Mouse (Mus musculus) stomach, postnatal 0 days (tissue): ENCODE results near the gene Utp3. TPM values are rescaled to one million over a fixed set of nuclear protein-coding genes. Genes with fewer than 3 reads are reported as not detected.

Experiments
- ATAC-seq: fragments of 200-750 bp; cut with Nextera tagmentation; 2 replicates; pipeline ENCODE4 v1.8.0; 2017; ENCODE audit not compliant: low FRiP score, low TSS enrichment
- DNase-seq: peaks from one replicate; pipeline ENCODE4 v3.0.0-alpha.2; 2016; ENCODE audit warnings: low spot score
- H3K27ac ChIP-seq: fragments of 300-500 bp; sonication (generic); replicated peaks from 2 replicates; pipeline ENCODE4 v1.5.1; 2014; ENCODE audit warnings: mild to moderate bottlenecking, control low read depth
- H3K27me3 ChIP-seq: fragments of 300-500 bp; sonication (generic); 2 replicates; pipeline ENCODE4 v1.6.1; 2014; ENCODE audit warnings: low read length; ENCODE audit not compliant: control insufficient read depth, insufficient read depth
- H3K36me3 ChIP-seq: fragments of 300-500 bp; sonication (generic); 2 replicates; pipeline ENCODE4 v1.6.1; 2014; ENCODE audit warnings: low read length, mixed read lengths; ENCODE audit not compliant: control insufficient read depth, insufficient read depth
- H3K4me1 ChIP-seq: fragments of 300-500 bp; sonication (generic); replicated peaks from 2 replicates; pipeline ENCODE4 v1.6.1; 2014; ENCODE audit warnings: antibody characterized with exemption; ENCODE audit not compliant: control insufficient read depth, insufficient read depth
- H3K4me2 ChIP-seq: fragments of 300-500 bp; sonication (generic); replicated peaks from 2 replicates; pipeline ENCODE4 v1.6.1; 2014; ENCODE audit warnings: low read depth, mild to moderate bottlenecking, control low read depth, moderate library complexity
- H3K4me3 ChIP-seq: fragments of 300-500 bp; sonication (generic); 2 replicates; pipeline ENCODE4 v1.5.1; 2014; ENCODE audit warnings: low read depth, low read length, control low read depth
- H3K9ac ChIP-seq: fragments of 300-500 bp; sonication (generic); 2 replicates; pipeline ENCODE4 v1.6.1; 2014; ENCODE audit warnings: mild to moderate bottlenecking, low read length, control low read depth, mixed read lengths
- H3K9me3 ChIP-seq: fragments of 300-500 bp; sonication (generic); 2 replicates; pipeline ENCODE4 v1.6.1; 2016; ENCODE audit warnings: low read length; ENCODE audit not compliant: control insufficient read depth
- CTCF ChIP-seq: IDR thresholded peaks from 2 replicates; pipeline ENCODE4 v1.5.1; 2016; ENCODE audit warnings: antibody characterized with exemption, low read depth, mild to moderate bottlenecking, moderate library complexity
- EP300 ChIP-seq: optimal IDR thresholded peaks from 2 replicates; pipeline ENCODE3; 2016; ENCODE audit warnings: antibody characterized with exemption
- WGBS: fragments of 180-500 bp; shearing (Covaris S2); extraction: QIAGEN DNeasy Blood & Tissue Kit; methylation state at CpG from one replicate; pipeline ENCODE4 v1.1.7; 2014; 5-methylcytosine and 5-hydroxymethylcytosine counted together
- polyA plus RNA-seq: library from polyadenylated mRNA; unstranded; fragments of >200 nt; fragmentation: Nextera tagmentation; extraction: Ambion mirVana; gene quantifications from 2 replicates; pipeline ENCODE4 v1.2.1, GENCODE M21; 2015

The Utp3 gene
- polyA plus RNA-seq, 1 experiment from 2014 or later, result 34.9 TPM

DNA sequence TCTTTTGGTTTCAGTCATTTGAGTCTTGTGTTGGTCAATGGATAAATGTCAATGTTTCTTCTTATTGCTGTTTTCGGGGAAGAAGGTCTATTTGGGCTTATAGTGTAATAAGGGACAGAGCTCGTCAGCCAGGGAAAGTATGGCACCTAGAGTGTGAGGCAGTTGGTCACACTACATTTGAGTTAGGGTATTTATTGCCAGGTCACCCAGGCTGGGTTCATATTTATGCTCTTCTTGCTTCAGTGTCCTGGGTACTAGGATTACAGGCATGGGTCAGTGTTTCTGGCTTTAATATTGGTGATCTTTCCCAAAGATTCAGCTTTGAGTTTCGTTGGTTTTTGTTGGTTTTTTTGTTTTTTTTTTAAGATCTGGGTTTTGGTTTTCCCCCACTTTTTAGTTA is 48.5 kb downstream of the Utp3 start:
- TF ChIP-seq EP300, result no peak
- TF ChIP-seq CTCF, result no peak
- DNase-seq, result no peak
- no peak for ATAC-seq
- no peak overlapping the region for H3K4me3 ChIP-seq
- no peak overlapping the region for H3K27ac ChIP-seq
- no peaks in the 10 kb centered on the region for H3K27me3 ChIP-seq
- 88% methylated on average over 3 of the region's 3 CpGs for WGBS
- H3K9me3 ChIP-seq, result no peaks in the 10 kb centered on the region
- H3K9ac ChIP-seq, result no peak overlapping the region
- H3K36me3 ChIP-seq, result no peaks in the 10 kb centered on the region
- no peak overlapping the region for H3K4me2 ChIP-seq
- H3K4me1 ChIP-seq, result no peaks in the 10 kb centered on the region

GRCm38 (mm10) chr5:88604046-88604445 is 49.8 kb downstream of the Utp3 start:
- Histone ChIP-seq H3K27me3 (no peaks in the 10 kb centered on the region), H3K27ac (no peak overlapping the region), H3K9me3 (no peaks in the 10 kb centered on the region), H3K36me3 (no peaks in the 10 kb centered on the region), H3K4me2 (no peak overlapping the region), H3K4me1 (no peaks in the 10 kb centered on the region), H3K9ac (no peak overlapping the region), H3K4me3 (no peak overlapping the region)
- 91% methylated on average over 3 of the region's 3 CpGs for WGBS
- no peak for DNase-seq
- TF ChIP-seq CTCF, result no peak
- no peak for TF ChIP-seq EP300
- ATAC-seq, result no peak

- no peak overlapping the region for H3K4me2 ChIP-seq
- WGBS, result 90% methylated on average over 7 of the region's 7 CpGs
- ATAC-seq (no peak), DNase-seq (no peak)
- no peaks in the 10 kb centered on the region for H3K36me3 ChIP-seq
- H3K9ac ChIP-seq, result no peak overlapping the region
- H3K4me1 ChIP-seq, result no peaks in the 10 kb centered on the region
- no peak overlapping the region for H3K4me3 ChIP-seq
- no peak for TF ChIP-seq CTCF
- no peak for TF ChIP-seq EP300
- H3K27me3 ChIP-seq, result no peaks in the 10 kb centered on the region
- H3K27ac ChIP-seq, result no peak overlapping the region
- no peaks in the 10 kb centered on the region for H3K9me3 ChIP-seq
These were observed 50.5 kb downstream of the Utp3 start for GRCm38 (mm10) chr5:88604641-88605358.

Other genes starting within 250 kb of the Utp3 start
- gene Prol1, start 237.2 kb upstream of the Utp3 start, polyA plus RNA-seq, result not detected in 2 replicates
- not detected in 2 replicates for gene Amtn, start 178.4 kb upstream of the Utp3 start, polyA plus RNA-seq
- not detected in 2 replicates for gene Ambn, start 98.5 kb upstream of the Utp3 start, polyA plus RNA-seq
- 0.02 TPM in 1 of 2 replicates, not detected in the other for gene Enam, start 66.5 kb upstream of the Utp3 start, polyA plus RNA-seq
- gene Jchain, start 26.6 kb upstream of the Utp3 start, polyA plus RNA-seq, result 0.08 TPM in 1 of 2 replicates, not detected in the other
- 9.8 and 10.3 TPM in 2 replicates for gene Rufy3, start 10.6 kb downstream of the Utp3 start, polyA plus RNA-seq
- gene Grsf1, start 121.7 kb downstream of the Utp3 start, polyA plus RNA-seq, result 32.8 and 35.1 TPM in 2 replicates
- 7.9 and 10.1 TPM in 2 replicates for gene Mob1b, start 166.4 kb downstream of the Utp3 start, polyA plus RNA-seq
- gene Dck, start 210.5 kb downstream of the Utp3 start, polyA plus RNA-seq, result 11.0 and 12.4 TPM in 2 replicates